Mouse (Mus musculus) myocyte (in vitro differentiated cells): ENCODE measurements around the gene Mpg.

Experiments used
- CEBPB ChIP-seq: IDR thresholded peaks from 2 replicates; pipeline ENCODE4 v1.6.1; 2011; ENCODE audit warnings: mild to moderate bottlenecking, moderate library complexity; ENCODE audit not compliant: poor library complexity, insufficient read depth, severe bottlenecking
- E2F4 ChIP-seq: IDR thresholded peaks from one replicate; pipeline ENCODE4 v1.6.1; 2011; ENCODE audit warnings: mild to moderate bottlenecking, control low read depth, moderate library complexity; ENCODE audit not compliant: insufficient read depth
- MAX ChIP-seq: IDR thresholded peaks from one replicate; pipeline ENCODE4 v1.6.1; 2011; ENCODE audit warnings: low read depth, mild to moderate bottlenecking, control low read depth
- MYOG ChIP-seq, 3 experiments: IDR thresholded peaks; one replicate each; pipeline ENCODE4 v1.6.1; 2011; ENCODE audit warnings: control low read depth in 2 of 3, low read depth in 2 of 3, mild to moderate bottlenecking in 2 of 3; ENCODE audit not compliant: insufficient read length in 2 of 3, control insufficient read depth in 1 of 3, insufficient read depth in 1 of 3
- POLR2A ChIP-seq: IDR thresholded peaks from one replicate; pipeline ENCODE4 v1.6.1; 2011; ENCODE audit warnings: low read depth, mild to moderate bottlenecking, control low read depth, moderate library complexity; ENCODE audit not compliant: insufficient read length
- POLR2AphosphoS2 ChIP-seq: IDR thresholded peaks from one replicate; pipeline ENCODE4 v1.6.1; 2011; ENCODE audit warnings: low read depth, control low read depth; ENCODE audit not compliant: insufficient read length
- REST ChIP-seq: IDR thresholded peaks from one replicate; pipeline ENCODE4 v1.6.1; 2011; ENCODE audit warnings: mild to moderate bottlenecking, control low read depth, moderate library complexity; ENCODE audit not compliant: insufficient read depth, insufficient read length
- SRF ChIP-seq: IDR thresholded peaks from one replicate; pipeline ENCODE4 v1.6.1; 2011; ENCODE audit warnings: low read depth; ENCODE audit not compliant: control insufficient read depth, insufficient read length
- TCF12 ChIP-seq: IDR thresholded peaks from one replicate; pipeline ENCODE4 v1.6.1; 2011; ENCODE audit warnings: mild to moderate bottlenecking, control low read depth; ENCODE audit not compliant: poor library complexity, insufficient read depth, severe bottlenecking
- USF1 ChIP-seq: IDR thresholded peaks from one replicate; pipeline ENCODE4 v1.6.1; 2011; ENCODE audit warnings: low read depth, mild to moderate bottlenecking, control low read depth, moderate library complexity

DNA sequence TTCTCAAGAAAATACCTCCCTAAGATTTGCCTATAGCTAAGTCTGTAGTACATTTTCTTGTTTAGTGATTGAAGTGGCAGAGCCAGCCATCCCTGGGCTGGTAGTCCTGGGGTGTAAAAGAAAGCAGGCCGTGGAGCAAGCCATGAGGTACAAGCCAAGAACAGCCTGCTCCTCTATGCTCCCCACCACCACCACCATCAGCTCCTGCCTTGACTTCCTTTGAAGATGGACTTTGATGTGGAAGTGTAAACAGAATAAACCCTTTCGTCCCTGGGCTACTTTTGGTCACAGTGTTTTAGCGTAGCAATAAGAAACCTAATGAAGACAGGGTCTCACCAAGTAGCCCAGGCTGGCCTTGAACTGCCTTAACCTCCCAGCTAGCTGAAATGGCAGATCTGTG lies 28.5 kb upstream of the Mpg start:
- TF ChIP-seq POLR2A: no peak
- no peak for TF ChIP-seq E2F4
- TF ChIP-seq USF1: no peak
- TF ChIP-seq TCF12: no peak
- no peak for TF ChIP-seq POLR2AphosphoS2
- no peak for TF ChIP-seq MAX
- no peak for TF ChIP-seq SRF
- TF ChIP-seq CEBPB: no peak
- no peak for TF ChIP-seq REST
- TF ChIP-seq MYOG (IDR thresholded peaks at IDR 0.05; ENCODE audit: control insufficient read depth in 1 of 3, insufficient read depth in 1 of 3, insufficient read length in 2 of 3, low read depth in 2 of 3): no peak
